Mouse (Mus musculus) hindbrain, embryonic 11.5 days (tissue): ENCODE results near the gene Samd4. TPM values are rescaled to one million over a fixed set of nuclear protein-coding genes. Genes with fewer than 3 reads are reported as not detected.

Source experiments
- ATAC-seq: fragments of 200-750 bp; cut with Nextera tagmentation; 2 replicates; pipeline ENCODE4 v1.8.0; 2017; ENCODE audit warnings: mild to moderate bottlenecking, moderate TSS enrichment, moderate library complexity; ENCODE audit not compliant: low FRiP score
- DNase-seq: peaks from one replicate; pipeline ENCODE4 v3.0.0-alpha.2; 2015; ENCODE audit warnings: low spot score
- H3K27ac ChIP-seq: fragments of 300-500 bp; sonication (generic); 2 replicates; pipeline ENCODE4 v1.5.1; 2014; ENCODE audit warnings: mild to moderate bottlenecking, low read depth, low read length
- H3K27me3 ChIP-seq: fragments of 300-500 bp; sonication (generic); 2 replicates; pipeline ENCODE4 v1.6.1; 2014; ENCODE audit warnings: mild to moderate bottlenecking, low read length, moderate library complexity, mixed read lengths; ENCODE audit not compliant: control insufficient read depth, insufficient read depth
- H3K36me3 ChIP-seq: fragments of 300-500 bp; sonication (generic); 2 replicates; pipeline ENCODE4 v1.6.1; 2014; ENCODE audit warnings: mild to moderate bottlenecking, low read length, moderate library complexity, mixed read lengths; ENCODE audit not compliant: control insufficient read depth, insufficient read depth
- H3K4me1 ChIP-seq: fragments of 300-500 bp; sonication (generic); replicated peaks from 2 replicates; pipeline ENCODE4 v1.6.1; 2014; ENCODE audit warnings: low read length, mixed read lengths; ENCODE audit not compliant: control insufficient read depth, insufficient read depth
- H3K4me2 ChIP-seq: fragments of 300-500 bp; sonication (generic); replicated peaks from 2 replicates; pipeline ENCODE4 v1.6.1; 2014; ENCODE audit warnings: mild to moderate bottlenecking, low read depth, low read length
- H3K4me3 ChIP-seq: fragments of 300-500 bp; sonication (generic); 2 replicates; pipeline ENCODE4 v1.5.1; 2014; ENCODE audit warnings: low read depth, low read length
- H3K9ac ChIP-seq: fragments of 300-500 bp; sonication (generic); 2 replicates; pipeline ENCODE4 v1.6.1; 2014; ENCODE audit warnings: low read depth, low read length
- H3K9me3 ChIP-seq: fragments of 300-500 bp; sonication (generic); 2 replicates; pipeline ENCODE4 v1.6.1; 2016; ENCODE audit warnings: low read length; ENCODE audit not compliant: control insufficient read depth
- WGBS: fragments of 180-500 bp; shearing (Covaris S2); extraction: QIAGEN DNeasy Blood & Tissue Kit; methylation state at CpG from one replicate; pipeline ENCODE4 v1.1.7; 2014; 5-methylcytosine and 5-hydroxymethylcytosine counted together
- polyA plus RNA-seq: library from polyadenylated mRNA; unstranded; fragments of >200 nt; fragmentation: Nextera tagmentation; extraction: Ambion mirVana; gene quantifications from 2 replicates; pipeline ENCODE4 v1.2.1, GENCODE M21; 2014

The Samd4 gene
- polyA plus RNA-seq, 1 experiment from 2014 or later = 4.7 TPM

DNA sequence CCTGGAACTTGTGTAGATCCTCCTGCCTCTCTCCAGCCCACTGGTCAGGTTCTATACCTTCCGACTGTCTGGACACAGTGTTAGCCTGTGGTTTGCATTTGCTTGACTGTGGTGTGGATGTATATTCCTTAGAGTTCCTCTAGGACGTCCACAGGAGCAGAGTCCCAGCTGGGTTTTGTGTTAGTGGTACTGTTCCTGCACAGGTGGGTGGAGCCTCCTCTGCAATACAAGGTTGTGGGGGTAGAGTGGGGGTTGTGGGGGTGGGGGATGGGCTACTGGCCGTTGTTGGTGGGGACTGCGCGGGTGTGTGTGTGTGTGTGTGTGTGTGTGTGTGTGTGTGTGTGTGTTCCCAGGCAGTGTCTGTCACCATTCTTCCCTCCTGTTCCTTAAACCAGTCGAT lies 58.4 kb downstream of the Samd4 start:
- Histone ChIP-seq H3K9me3 (no peaks in the 10 kb centered on the region), H3K4me1 (no peaks in the 10 kb centered on the region), H3K27me3 (no peaks in the 10 kb centered on the region), H3K4me2 (no peak overlapping the region), H3K36me3 (no peaks in the 10 kb centered on the region), H3K4me3 (no peak overlapping the region), H3K9ac (no peak overlapping the region), H3K27ac (no peak overlapping the region)
- DNase-seq (no peak), ATAC-seq (peak; percentile 35; the same call in 1 of the 2 replicates)
- WGBS = 46% methylated on average over 6 of the region's 6 CpGs

DNA sequence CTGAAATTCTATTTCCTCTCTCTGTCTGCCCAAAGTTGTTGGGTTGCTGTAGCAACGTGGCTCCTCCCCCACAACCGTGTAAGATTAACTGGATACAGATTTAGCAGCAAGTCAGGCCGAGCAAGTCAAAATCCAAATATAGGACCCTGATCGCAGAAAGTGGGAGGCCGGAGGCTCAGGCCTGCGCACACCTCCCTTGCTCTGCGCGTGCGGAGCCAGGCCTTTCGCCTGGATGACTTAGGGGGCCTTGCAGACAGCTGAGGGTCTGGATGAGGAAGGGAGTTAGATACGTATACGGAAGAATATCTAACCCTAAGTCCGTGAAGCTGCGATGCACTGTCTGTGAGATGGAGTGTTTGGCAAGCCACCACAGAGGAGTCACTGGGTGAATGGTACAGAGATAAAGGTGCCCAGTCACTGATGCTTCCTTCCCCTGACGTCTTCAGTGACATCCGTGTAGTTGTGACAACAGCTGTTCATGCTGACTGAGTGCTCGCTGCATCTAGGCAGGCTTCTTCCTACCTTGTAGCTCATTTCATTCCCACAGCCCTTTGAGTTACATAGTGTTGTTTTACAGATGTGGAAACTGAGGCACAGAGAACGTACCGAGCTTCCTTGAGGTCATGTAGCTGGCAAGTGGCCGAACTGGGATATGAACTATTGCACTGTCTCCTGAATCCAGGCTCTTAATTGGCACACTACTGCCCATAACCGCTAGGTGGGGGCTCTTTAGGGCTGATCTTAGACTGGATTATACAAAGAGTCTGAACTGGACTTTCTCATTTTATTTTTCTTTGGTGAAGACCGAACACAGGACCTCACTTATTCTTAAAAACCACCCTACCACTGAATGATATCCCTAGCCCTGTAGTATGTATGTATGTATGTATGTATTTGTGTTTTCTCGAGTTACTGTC lies 59.5 kb downstream of the Samd4 start:
- H3K27me3 ChIP-seq = no peaks in the 10 kb centered on the region
- DNase-seq (peak; percentile 58), ATAC-seq (no peak)
- H3K9me3 ChIP-seq = no peaks in the 10 kb centered on the region
- no peaks in the 10 kb centered on the region for H3K4me1 ChIP-seq
- no peak overlapping the region for H3K4me3 ChIP-seq
- no peak overlapping the region for H3K4me2 ChIP-seq
- H3K36me3 ChIP-seq = no peaks in the 10 kb centered on the region
- H3K9ac ChIP-seq = 0 out of 2 replicates have a peak overlapping the region, but pooled peaks have one; percentile 20
- 75% methylated on average over 23 of the region's 23 CpGs for WGBS
- H3K27ac ChIP-seq = no peak overlapping the region

DNA sequence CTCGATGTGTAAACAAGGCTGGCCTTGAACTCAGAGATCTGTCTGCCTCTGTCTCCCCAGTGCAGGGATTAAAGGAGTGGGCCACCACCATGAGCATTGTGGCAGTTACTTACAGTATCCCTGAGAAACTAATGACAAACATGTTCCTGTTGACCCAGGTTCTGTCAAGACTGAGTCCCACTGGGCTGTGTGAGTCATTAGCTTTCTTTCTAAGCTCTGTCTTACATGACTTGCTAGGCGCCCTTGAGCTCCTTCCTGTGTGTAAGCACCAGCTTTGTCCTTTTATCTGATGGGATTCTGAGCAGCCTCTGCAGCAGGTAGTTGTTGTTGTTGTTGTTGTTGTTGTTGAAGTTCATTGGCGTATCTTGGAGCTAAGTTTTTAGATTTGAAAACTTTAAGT lies 61.8 kb downstream of the Samd4 start:
- Histone ChIP-seq H3K27me3 (no peaks in the 10 kb centered on the region), H3K9me3 (no peaks in the 10 kb centered on the region), H3K4me1 (no peaks in the 10 kb centered on the region), H3K9ac (no peak overlapping the region), H3K27ac (no peak overlapping the region), H3K4me2 (no peak overlapping the region), H3K4me3 (no peak overlapping the region), H3K36me3 (no peaks in the 10 kb centered on the region)
- 85% methylated on average over 3 of the region's 3 CpGs for WGBS
- no peak for ATAC-seq
- DNase-seq = no peak

DNA sequence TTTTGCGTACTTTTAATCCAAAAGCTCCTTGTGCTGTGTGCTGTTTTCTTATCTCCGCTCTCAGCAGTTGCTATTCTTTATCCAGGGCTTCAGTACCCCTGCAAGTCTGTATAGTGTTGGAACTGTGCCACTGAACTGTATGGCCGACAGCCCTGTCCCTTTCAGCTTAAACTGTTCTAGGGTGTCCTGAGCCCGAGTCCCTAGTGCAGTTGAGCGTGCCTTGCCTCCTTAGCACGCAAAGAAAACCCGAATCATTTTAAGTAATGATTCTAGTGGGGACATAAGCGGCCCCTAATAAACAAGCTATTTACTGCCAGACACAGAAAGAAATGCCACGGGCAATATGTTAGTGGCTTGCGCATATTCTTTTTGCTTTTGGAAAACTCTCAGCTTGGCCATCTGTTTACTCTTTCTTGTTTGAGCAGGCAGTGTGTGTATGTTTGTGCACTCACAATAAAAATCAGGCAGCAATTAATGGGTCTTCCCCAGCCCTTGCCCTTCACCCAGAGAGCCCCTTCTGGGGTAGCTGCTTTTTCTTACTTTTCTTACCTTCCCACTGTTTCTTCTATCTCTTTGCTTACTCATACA lies 63.3 kb downstream of the Samd4 start:
- DNase-seq (no peak), ATAC-seq (no peak)
- no peaks in the 10 kb centered on the region for H3K36me3 ChIP-seq
- H3K4me2 ChIP-seq = no peak overlapping the region
- no peaks in the 10 kb centered on the region for H3K9me3 ChIP-seq
- no peaks in the 10 kb centered on the region for H3K27me3 ChIP-seq
- no peaks in the 10 kb centered on the region for H3K4me1 ChIP-seq
- no peak overlapping the region for H3K9ac ChIP-seq
- 89% methylated on average over 10 of the region's 10 CpGs for WGBS
- H3K4me3 ChIP-seq = no peak overlapping the region
- no peak overlapping the region for H3K27ac ChIP-seq

DNA sequence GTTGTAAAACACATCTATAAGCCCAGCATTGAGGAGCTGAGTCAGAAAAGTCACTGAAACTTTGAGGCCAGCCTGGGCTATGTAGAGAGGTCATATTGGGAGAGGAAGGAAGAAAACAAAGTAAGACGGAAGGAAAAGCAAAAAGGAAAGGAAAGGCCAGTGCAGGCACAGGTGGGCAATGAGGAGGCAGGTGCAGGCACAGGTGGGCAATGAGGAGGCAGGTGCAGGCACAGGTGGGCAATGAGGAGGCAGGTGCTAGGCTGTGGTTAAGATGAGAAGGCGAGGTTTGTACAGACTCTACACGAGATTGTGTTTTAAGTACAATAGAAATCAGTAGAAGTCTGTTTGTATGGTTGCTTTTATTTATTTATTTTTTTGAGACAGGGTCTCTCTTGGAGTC lies 65.0 kb downstream of the Samd4 start:
- no peak overlapping the region for H3K27ac ChIP-seq
- H3K27me3 ChIP-seq = no peaks in the 10 kb centered on the region
- WGBS = 88% methylated on average over 3 of the region's 3 CpGs

DNA sequence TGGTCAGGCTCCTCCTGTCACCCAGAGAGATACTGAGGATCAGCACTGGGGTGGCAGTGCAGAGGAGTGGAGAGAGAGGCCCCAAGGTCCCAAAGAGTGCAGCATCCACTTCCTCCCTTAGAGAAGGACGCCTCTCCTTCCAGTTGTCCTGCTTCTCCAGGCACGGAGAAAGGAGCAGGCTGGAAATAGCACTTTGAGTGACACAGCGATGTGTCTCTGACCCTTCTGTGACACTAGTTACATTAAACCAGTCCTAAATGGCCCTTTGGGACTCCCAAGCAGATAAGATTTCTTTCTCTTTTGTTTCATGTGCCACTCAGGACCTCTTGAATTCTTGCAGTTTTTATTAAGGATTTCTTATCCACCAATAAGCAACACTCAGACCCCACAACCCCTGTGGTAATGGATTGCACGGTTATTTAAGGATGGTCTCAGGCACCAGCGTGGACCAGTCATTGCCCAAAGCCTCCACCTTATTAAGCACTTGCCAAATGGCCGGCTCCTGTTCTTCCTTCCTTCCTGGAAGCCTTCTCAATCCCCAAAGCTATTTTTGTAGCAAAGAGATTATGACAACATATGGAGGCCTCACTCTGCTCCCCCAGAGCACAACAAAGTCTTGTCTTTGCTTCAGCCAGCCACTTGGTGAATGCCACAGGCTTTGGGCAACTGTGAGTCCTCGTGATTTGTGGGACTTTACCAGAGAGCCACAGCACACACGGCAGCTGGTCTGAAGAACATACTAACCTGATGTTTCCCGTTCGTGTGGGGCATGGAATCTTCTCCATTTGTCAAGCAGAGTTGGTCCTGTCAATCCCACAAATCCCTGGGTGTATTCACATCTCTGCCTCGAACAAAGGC lies 68.1 kb downstream of the Samd4 start:
- Histone ChIP-seq H3K4me2 (no peak overlapping the region), H3K9ac (no peak overlapping the region), H3K9me3 (no peaks in the 10 kb centered on the region), H3K4me3 (no peak overlapping the region), H3K4me1 (no peaks in the 10 kb centered on the region), H3K27me3 (no peaks in the 10 kb centered on the region), H3K36me3 (no peaks in the 10 kb centered on the region), H3K27ac (no peak overlapping the region)
- 60% methylated on average over 11 of the region's 11 CpGs for WGBS
- DNase-seq = peak; percentile 4
- no peak for ATAC-seq

More for the DNA sequence above, 65.0 kb downstream of the Samd4 start:
- Histone ChIP-seq H3K9me3 (no peaks in the 10 kb centered on the region), H3K36me3 (no peaks in the 10 kb centered on the region), H3K4me1 (no peaks in the 10 kb centered on the region), H3K4me2 (no peak overlapping the region), H3K4me3 (no peak overlapping the region), H3K9ac (no peak overlapping the region)
- ATAC-seq (no peak), DNase-seq (no peak)

DNA sequence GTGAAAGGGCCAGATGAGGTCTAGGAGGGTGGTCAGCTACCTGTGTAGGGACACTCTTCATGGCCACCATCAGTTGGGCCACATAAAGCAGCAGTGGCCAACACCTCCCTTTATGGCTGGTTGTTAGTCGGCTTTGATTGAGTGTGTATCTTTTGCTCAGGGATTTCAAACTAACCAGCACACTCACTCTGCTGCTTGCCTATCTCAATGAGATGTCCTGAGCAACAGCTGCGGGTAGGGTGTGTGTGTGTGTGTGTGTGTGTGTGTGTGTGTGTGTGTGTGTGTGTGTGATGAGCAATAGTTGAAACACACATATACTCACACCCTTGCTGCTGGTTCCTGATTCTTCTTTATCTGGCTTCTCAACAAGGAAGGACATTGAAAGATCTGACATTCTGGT lies 69.6 kb downstream of the Samd4 start:
- WGBS = 98% methylated on average over 2 of the region's 2 CpGs
- no peak overlapping the region for H3K9ac ChIP-seq
- no peak overlapping the region for H3K4me3 ChIP-seq
- H3K9me3 ChIP-seq = no peaks in the 10 kb centered on the region
- ATAC-seq (no peak), DNase-seq (no peak)
- H3K36me3 ChIP-seq = no peaks in the 10 kb centered on the region
- H3K27ac ChIP-seq = no peak overlapping the region
- H3K4me2 ChIP-seq = no peak overlapping the region
- no peaks in the 10 kb centered on the region for H3K27me3 ChIP-seq
- H3K4me1 ChIP-seq = no peaks in the 10 kb centered on the region

DNA sequence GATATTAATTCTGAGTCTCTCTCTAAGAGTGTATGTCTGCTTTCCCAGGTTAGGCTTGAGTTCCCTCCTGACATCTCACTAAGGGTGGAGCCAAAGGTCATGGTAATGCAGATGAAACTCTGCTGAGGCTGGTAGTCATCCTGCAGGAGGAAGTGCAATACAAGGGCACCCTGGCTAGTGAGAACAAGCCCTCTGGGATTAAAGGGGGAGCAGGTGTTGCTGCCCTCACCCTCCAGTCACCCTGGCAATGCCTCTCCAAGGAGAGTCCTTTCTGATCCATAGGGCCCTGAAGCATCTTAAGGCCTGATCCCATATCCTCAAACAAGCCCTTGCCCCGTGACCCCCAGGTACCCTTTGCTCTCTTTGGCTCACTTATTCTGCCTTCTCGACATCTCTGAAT lies 72.5 kb downstream of the Samd4 start:
- no peaks in the 10 kb centered on the region for H3K27me3 ChIP-seq
- no peaks in the 10 kb centered on the region for H3K4me1 ChIP-seq
- no peak overlapping the region for H3K4me2 ChIP-seq
- no peaks in the 10 kb centered on the region for H3K9me3 ChIP-seq
- DNase-seq = no peak
- no peak overlapping the region for H3K9ac ChIP-seq
- no peak overlapping the region for H3K27ac ChIP-seq
- WGBS = 74% methylated on average over 2 of the region's 2 CpGs
- no peak for ATAC-seq
- H3K4me3 ChIP-seq = no peak overlapping the region
- H3K36me3 ChIP-seq = no peaks in the 10 kb centered on the region
